Mouse (Mus musculus) megakaryocyte, adult 5-6 weeks (primary cell): ENCODE data around the gene Zfp791. TPM values are rescaled to one million over a fixed set of nuclear protein-coding genes. Genes with fewer than 3 reads are reported as not detected.

ENCODE experiments used
- total RNA-seq, 2 experiments: library from RNA; stranded (forward) in 1 of 2; stranded (reverse) in 1 of 2; fragments of 153-499, 151-499 nt in 1 of 2; fragments of 221-1000, 200-1000 nt in 1 of 2; gene quantifications; 2 replicates each; pipeline versions ENCODE4 v1.2.3 to v1.2.4; 2015 to 2017

Zfp791 gene
- total RNA-seq, 2 experiments from 2014 or later = not detected

Other genes with a start within 250 kb of the Zfp791 start
- gene Gcdh, start 229.2 kb downstream of the Zfp791 start, total RNA-seq (2015) = 7.4 and 8.8 TPM in 2 replicates
- 9.7 and 11.9 TPM in 2 replicates for gene Gcdh, start 229.2 kb downstream of the Zfp791 start, total RNA-seq (2017)
- gene Klf1, start 221.2 kb downstream of the Zfp791 start, total RNA-seq (2015) = 2.0 and 5.2 TPM in 2 replicates
- 1.8 and 8.7 TPM in 2 replicates for gene Klf1, start 221.2 kb downstream of the Zfp791 start, total RNA-seq (2017)
- gene Dnase2a, start 214.5 kb downstream of the Zfp791 start, total RNA-seq (2015) = 15.2 and 30.1 TPM in 2 replicates
- gene Dnase2a, start 214.5 kb downstream of the Zfp791 start, total RNA-seq (2017) = 27.4 and 39.0 TPM in 2 replicates
- gene Mast1, start 185.7 kb downstream of the Zfp791 start, total RNA-seq (2015) = 0.02 TPM in 1 of 2 replicates, not detected in the other
- 0.07 and 0.08 TPM in 2 replicates for gene Mast1, start 185.7 kb downstream of the Zfp791 start, total RNA-seq (2017)
- not detected in 2 replicates for gene Rtbdn, start 176.1 kb downstream of the Zfp791 start, total RNA-seq (2015)
- gene Rtbdn, start 176.1 kb downstream of the Zfp791 start, total RNA-seq (2017) = not detected in 2 replicates
- gene Gm49661, start 153.7 kb downstream of the Zfp791 start, total RNA-seq (2015) = 3.2 TPM in 1 of 2 replicates, not detected in the other
- not detected in 2 replicates for gene Gm49661, start 153.7 kb downstream of the Zfp791 start, total RNA-seq (2017)
- gene Prdx2, start 153.5 kb downstream of the Zfp791 start, total RNA-seq (2015) = 180 and 184 TPM in 2 replicates
- gene Prdx2, start 153.5 kb downstream of the Zfp791 start, total RNA-seq (2017) = 230 and 256 TPM in 2 replicates
- 56.8 and 75.8 TPM in 2 replicates for gene Rnaseh2a, start 153.3 kb downstream of the Zfp791 start, total RNA-seq (2015)
- gene Rnaseh2a, start 153.3 kb downstream of the Zfp791 start, total RNA-seq (2017) = 41.1 and 49.0 TPM in 2 replicates
- gene Junb, start 144.4 kb downstream of the Zfp791 start, total RNA-seq (2015) = 45.5 and 60.4 TPM in 2 replicates
- 110 and 125 TPM in 2 replicates for gene Junb, start 144.4 kb downstream of the Zfp791 start, total RNA-seq (2017)
- gene Hook2, start 132.5 kb downstream of the Zfp791 start, total RNA-seq (2015) = 0.82 and 1.1 TPM in 2 replicates
- 3.1 and 6.6 TPM in 2 replicates for gene Hook2, start 132.5 kb downstream of the Zfp791 start, total RNA-seq (2017)
- gene Best2, start 108.6 kb downstream of the Zfp791 start, total RNA-seq (2015) = 0.07 TPM in 1 of 2 replicates, not detected in the other
- gene Best2, start 108.6 kb downstream of the Zfp791 start, total RNA-seq (2017) = not detected in 2 replicates
- gene Asna1, start 97.8 kb downstream of the Zfp791 start, total RNA-seq (2015) = 52.5 and 64.0 TPM in 2 replicates
- 61.2 and 65.5 TPM in 2 replicates for gene Asna1, start 97.8 kb downstream of the Zfp791 start, total RNA-seq (2017)
- gene Trir, start 96.3 kb downstream of the Zfp791 start, total RNA-seq (2015) = 138 and 141 TPM in 2 replicates
- gene Trir, start 96.3 kb downstream of the Zfp791 start, total RNA-seq (2017) = 411 and 422 TPM in 2 replicates
- 13.2 and 18.8 TPM in 2 replicates for gene Tnpo2, start 86.2 kb downstream of the Zfp791 start, total RNA-seq (2015)
- gene Tnpo2, start 86.2 kb downstream of the Zfp791 start, total RNA-seq (2017) = 13.1 and 17.7 TPM in 2 replicates
- gene Fbxw9, start 63.0 kb downstream of the Zfp791 start, total RNA-seq (2015) = 2.1 and 4.1 TPM in 2 replicates
- gene Fbxw9, start 63.0 kb downstream of the Zfp791 start, total RNA-seq (2017) = 3.0 and 3.2 TPM in 2 replicates
- not detected in 2 replicates for gene Gm5741, start 55.1 kb downstream of the Zfp791 start, total RNA-seq (2015)
- not detected in 2 replicates for gene Gm5741, start 55.1 kb downstream of the Zfp791 start, total RNA-seq (2017)
- gene Dhps, start 51.3 kb downstream of the Zfp791 start, total RNA-seq (2015) = 50.9 and 55.1 TPM in 2 replicates
- 26.9 and 30.2 TPM in 2 replicates for gene Dhps, start 51.3 kb downstream of the Zfp791 start, total RNA-seq (2017)
- gene Wdr83os, start 42.4 kb downstream of the Zfp791 start, total RNA-seq (2015) = 116 and 119 TPM in 2 replicates
- gene Wdr83os, start 42.4 kb downstream of the Zfp791 start, total RNA-seq (2017) = 27.8 and 39.4 TPM in 2 replicates
- gene Wdr83, start 41.8 kb downstream of the Zfp791 start, total RNA-seq (2015) = 17.0 and 20.5 TPM in 2 replicates
- 9.9 and 12.5 TPM in 2 replicates for gene Wdr83, start 41.8 kb downstream of the Zfp791 start, total RNA-seq (2017)
- gene Man2b1, start 39.8 kb downstream of the Zfp791 start, total RNA-seq (2015) = 204 TPM in 2 replicates
- gene Man2b1, start 39.8 kb downstream of the Zfp791 start, total RNA-seq (2017) = 159 and 161 TPM in 2 replicates
- gene Cks1brt, start 28.8 kb upstream of the Zfp791 start, total RNA-seq (2015) = not detected in 2 replicates
- gene Cks1brt, start 28.8 kb upstream of the Zfp791 start, total RNA-seq (2017) = not detected in 2 replicates
- not detected in 2 replicates for gene Olfr371, start 102.9 kb upstream of the Zfp791 start, total RNA-seq (2015)
- gene Olfr371, start 102.9 kb upstream of the Zfp791 start, total RNA-seq (2017) = not detected in 2 replicates
- gene Orc6, start 176.5 kb upstream of the Zfp791 start, total RNA-seq (2015) = 62.3 and 68.5 TPM in 2 replicates
- gene Orc6, start 176.5 kb upstream of the Zfp791 start, total RNA-seq (2017) = 59.6 and 62.7 TPM in 2 replicates
- 167 and 184 TPM in 2 replicates for gene Vps35, start 176.7 kb upstream of the Zfp791 start, total RNA-seq (2015)
- 162 and 164 TPM in 2 replicates for gene Vps35, start 176.7 kb upstream of the Zfp791 start, total RNA-seq (2017)